Mouse (Mus musculus) MEL (cell line): ENCODE measurements around the gene Asic5. TPM values are rescaled to one million over a fixed set of nuclear protein-coding genes. Genes with fewer than 3 reads are reported as not detected.

Experiments
- DNase-seq: peaks from one replicate; pipeline ENCODE4 v3.0.0; 2011; ENCODE audit warnings: low read depth, low spot score
- H3K27ac ChIP-seq: 2 replicates; pipeline ENCODE4 v1.5.1; 2012; ENCODE audit warnings: low read depth, mild to moderate bottlenecking, control low read depth, low read length, moderate library complexity; ENCODE audit not compliant: control insufficient read depth
- H3K27me3 ChIP-seq, 2 experiments: fragments of 150-350 bp in 1 of 2; sonication (generic) in 1 of 2; 2 replicates each; pipeline ENCODE4 v1.6.1; 2012; ENCODE audit warnings: low read length in 2 of 2, mild to moderate bottlenecking in 2 of 2, improper control_type of control experiment in 1 of 2, moderate library complexity in 1 of 2; ENCODE audit not compliant: insufficient read depth in 2 of 2, control insufficient read depth in 1 of 2
- H3K36me3 ChIP-seq, 2 experiments: 2 replicates each; pipeline ENCODE4 v1.6.1; 2012 to 2014; ENCODE audit warnings: low read length in 2 of 2, improper control_type of control experiment in 1 of 2, inconsistent platforms in 1 of 2, mild to moderate bottlenecking in 1 of 2; ENCODE audit not compliant: insufficient read depth in 2 of 2, control insufficient read depth in 1 of 2
- H3K4me1 ChIP-seq, 2 experiments: fragments of 150-350 bp in 1 of 2; sonication (generic) in 1 of 2; 2 replicates each; pipeline ENCODE4 v1.6.1; 2012; ENCODE audit warnings: low read length in 2 of 2, improper control_type of control experiment in 1 of 2, mild to moderate bottlenecking in 1 of 2; ENCODE audit not compliant: insufficient read depth in 2 of 2, control insufficient read depth in 1 of 2
- H3K4me3 ChIP-seq, 2 experiments: fragments of 150-350 bp in 1 of 2; sonication (generic) in 1 of 2; 2 replicates each; pipeline ENCODE4 v1.5.1; 2012; ENCODE audit warnings: low read depth in 2 of 2, low read length in 2 of 2, mild to moderate bottlenecking in 2 of 2, moderate library complexity in 2 of 2, control low read depth in 1 of 2, improper control_type of control experiment in 1 of 2; ENCODE audit not compliant: control insufficient read depth in 1 of 2, insufficient read depth in 1 of 2
- H3K79me2 ChIP-seq: 2 replicates; pipeline ENCODE4 v1.6.1; 2012; ENCODE audit warnings: mild to moderate bottlenecking, low read length, moderate library complexity; ENCODE audit not compliant: control insufficient read depth, poor library complexity, insufficient read depth
- H3K9ac ChIP-seq: 2 replicates; pipeline ENCODE4 v1.6.1; 2012; ENCODE audit warnings: low read depth, mild to moderate bottlenecking, control low read depth, low read length, moderate library complexity; ENCODE audit not compliant: control insufficient read depth, poor library complexity, severe bottlenecking
- H3K9me3 ChIP-seq: fragments of 150-350 bp; sonication (generic); replicated peaks from 2 replicates; pipeline ENCODE4 v1.6.1; 2012; ENCODE audit warnings: mild to moderate bottlenecking, low read length, improper control_type of control experiment, moderate library complexity; ENCODE audit not compliant: insufficient read depth
- BHLHE40 ChIP-seq: IDR thresholded peaks from 2 replicates; pipeline ENCODE4 v1.6.1; 2012; ENCODE audit warnings: low read depth, mild to moderate bottlenecking, inconsistent platforms, low read length, improper control_type of control experiment, borderline replicate concordance
- CHD2 ChIP-seq: IDR thresholded peaks from 2 replicates; pipeline ENCODE4 v1.6.1; 2011; ENCODE audit warnings: low read length, improper control_type of control experiment
- CTCF ChIP-seq, 3 experiments: IDR thresholded peaks in 2 of 3; conservative IDR thresholded peaks in 1 of 3; 2 replicates each; pipeline ENCODE4 v1.5.1; 2011 to 2012; ENCODE audit warnings: low read length in 3 of 3, low read depth in 2 of 3, mild to moderate bottlenecking in 2 of 3, improper control_type of control experiment in 1 of 3, inconsistent platforms in 1 of 3, mixed read lengths in 1 of 3, moderate library complexity in 1 of 3; ENCODE audit not compliant: control insufficient read depth in 1 of 3, insufficient read depth in 1 of 3, poor library complexity in 1 of 3, severe bottlenecking in 1 of 3
- E2F4 ChIP-seq: IDR thresholded peaks from 2 replicates; pipeline ENCODE4 v1.6.1; 2011; ENCODE audit warnings: low read depth, low read length, improper control_type of control experiment, borderline replicate concordance
- ELF1 ChIP-seq: IDR thresholded peaks from 2 replicates; pipeline ENCODE4 v1.6.1; 2014; ENCODE audit warnings: low read depth, mild to moderate bottlenecking, inconsistent platforms, low read length, improper control_type of control experiment, moderate library complexity
- GABPA ChIP-seq: IDR thresholded peaks from 2 replicates; pipeline ENCODE4 v1.6.1; 2012; ENCODE audit warnings: low read depth, mild to moderate bottlenecking, inconsistent platforms, low read length, improper control_type of control experiment, moderate library complexity
- GATA1 ChIP-seq: IDR thresholded peaks from 2 replicates; pipeline ENCODE4 v1.6.1; 2011; ENCODE audit warnings: low read depth, low read length, improper control_type of control experiment
- HCFC1 ChIP-seq: IDR thresholded peaks from 2 replicates; pipeline ENCODE4 v1.6.1; 2012; ENCODE audit warnings: low read depth, mild to moderate bottlenecking, inconsistent platforms, low read length, improper control_type of control experiment, moderate library complexity
- JUND ChIP-seq: IDR thresholded peaks from 2 replicates; pipeline ENCODE4 v1.6.1; 2011; ENCODE audit warnings: low read depth, mild to moderate bottlenecking, improper control_type of control experiment, low read length
- KAT2A ChIP-seq: conservative IDR thresholded peaks from 2 replicates; pipeline ENCODE4 v1.6.1; 2012; ENCODE audit warnings: low read depth, low read length, improper control_type of control experiment, inconsistent platforms
- MAFK ChIP-seq: IDR thresholded peaks from 2 replicates; pipeline ENCODE4 v1.6.1; 2011; ENCODE audit warnings: low read depth, mild to moderate bottlenecking, low read length, improper control_type of control experiment, borderline replicate concordance
- MAX ChIP-seq: IDR thresholded peaks from 2 replicates; pipeline ENCODE4 v1.6.1; 2011; ENCODE audit warnings: low read length, improper control_type of control experiment
- MAZ ChIP-seq: IDR thresholded peaks from 2 replicates; pipeline ENCODE4 v1.6.1; 2012; ENCODE audit warnings: low read depth, mild to moderate bottlenecking, inconsistent platforms, low read length, improper control_type of control experiment
- MYB ChIP-seq: IDR thresholded peaks from 2 replicates; pipeline ENCODE4 v1.6.1; 2011; ENCODE audit warnings: mild to moderate bottlenecking, low read depth, low read length, improper control_type of control experiment
- MYC ChIP-seq: IDR thresholded peaks from 2 replicates; pipeline ENCODE4 v1.6.1; 2011; ENCODE audit warnings: low read depth, mild to moderate bottlenecking, low read length, improper control_type of control experiment, moderate library complexity
- NELFE ChIP-seq: IDR thresholded peaks from 2 replicates; pipeline ENCODE4 v1.6.1; 2011; ENCODE audit warnings: low read depth, low read length, improper control_type of control experiment
- POLR2A ChIP-seq, 2 experiments: IDR thresholded peaks; 2 replicates each; pipeline ENCODE4 v1.6.1; 2011 to 2012; ENCODE audit warnings: low read length in 2 of 2, mild to moderate bottlenecking in 2 of 2, control low read depth in 1 of 2, improper control_type of control experiment in 1 of 2, low read depth in 1 of 2, moderate library complexity in 1 of 2; ENCODE audit not compliant: control insufficient read depth in 1 of 2, insufficient read depth in 1 of 2, poor library complexity in 1 of 2
- POLR2AphosphoS2 ChIP-seq: IDR thresholded peaks from 2 replicates; pipeline ENCODE4 v1.6.1; 2011; ENCODE audit warnings: low read length, improper control_type of control experiment
- POLR2AphosphoS5 ChIP-seq: IDR thresholded peaks from 2 replicates; pipeline ENCODE4 v1.6.1; 2012; ENCODE audit warnings: low read depth, borderline replicate concordance, mild to moderate bottlenecking, inconsistent platforms, low read length, moderate library complexity, mixed read lengths
- RCOR1 ChIP-seq: IDR thresholded peaks from 2 replicates; pipeline ENCODE4 v1.6.1; 2012; ENCODE audit warnings: low read depth, mild to moderate bottlenecking, inconsistent platforms, low read length, improper control_type of control experiment
- SMC3 ChIP-seq: IDR thresholded peaks from 2 replicates; pipeline ENCODE4 v1.6.1; 2011; ENCODE audit warnings: low read depth, low read length, improper control_type of control experiment
- TBP ChIP-seq: IDR thresholded peaks from 2 replicates; pipeline ENCODE4 v1.8.0; 2011; ENCODE audit warnings: low read depth, low read length, improper control_type of control experiment
- TCF12 ChIP-seq: IDR thresholded peaks from 2 replicates; pipeline ENCODE4 v1.6.1; 2014; ENCODE audit warnings: low read depth, mild to moderate bottlenecking, inconsistent platforms, low read length, improper control_type of control experiment, moderate library complexity
- USF2 ChIP-seq, 2 experiments: IDR thresholded peaks; 2 replicates each; pipeline ENCODE4 v1.6.1; 2011 to 2012; ENCODE audit warnings: improper control_type of control experiment in 2 of 2, low read length in 2 of 2, borderline replicate concordance in 1 of 2, inconsistent platforms in 1 of 2, low read depth in 1 of 2, mild to moderate bottlenecking in 1 of 2; ENCODE audit not compliant: insufficient read depth in 1 of 2
- ZKSCAN1 ChIP-seq: IDR thresholded peaks from 2 replicates; pipeline ENCODE4 v1.6.1; 2012; ENCODE audit warnings: low read depth, mild to moderate bottlenecking, inconsistent platforms, low read length, improper control_type of control experiment, moderate library complexity
- ZMIZ1 ChIP-seq: IDR thresholded peaks from 2 replicates; pipeline ENCODE4 v1.6.1; 2012; ENCODE audit warnings: low read depth, mild to moderate bottlenecking, inconsistent platforms, low read length, improper control_type of control experiment, moderate library complexity
- polyA plus RNA-seq, 2 experiments: library from polyadenylated mRNA; stranded (reverse) in 1 of 2; unstranded in 1 of 2; fragments of >175 nt in 1 of 2; fragments of >200 nt in 1 of 2; gene quantifications; 2 replicates each; pipeline versions ENCODE4 v1.2.1 to v1.2.4; 2012; ENCODE audit warnings: low replicate concordance in 2 of 2, low read depth in 1 of 2; ENCODE audit not compliant: insufficient read length in 2 of 2, insufficient read depth in 1 of 2, missing spikeins in 1 of 2
- total RNA-seq: library from RNA; depleted of rRNA; stranded (reverse); fragments of 300-350 nt; gene quantifications from 2 replicates; pipeline ENCODE4 v1.2.3, GENCODE M21; 2012

The Asic5 gene
- total and polyA plus RNA-seq, 3 experiments, result not detected

GRCm38 (mm10) chr3:81943097-81943496 is 39.0 kb upstream of the Asic5 start:
- H3K27ac ChIP-seq, result no peak overlapping the region
- H3K4me3 ChIP-seq, result no peak overlapping the region
- no peaks in the 10 kb centered on the region for H3K27me3 ChIP-seq
- no peak overlapping the region for H3K9ac ChIP-seq
- DNase-seq, result no peak
- no peaks in the 10 kb centered on the region for H3K4me1 ChIP-seq
- H3K9me3 ChIP-seq, result no peaks in the 10 kb centered on the region
- TF ChIP-seq ELF1, result no peak
- TF ChIP-seq JUND, result no peak
- TF ChIP-seq ZKSCAN1, result no peak
- TF ChIP-seq CTCF (IDR thresholded peaks at IDR 0.05 in 2 of 3, conservative IDR thresholded peaks at IDR 0.05 in 1 of 3; ENCODE audit: control insufficient read depth in 1 of 3, insufficient read depth in 1 of 3, low read depth in 2 of 3, low read length in 3 of 3, poor library complexity in 1 of 3, severe bottlenecking in 1 of 3), result no peak
- no peak for TF ChIP-seq POLR2AphosphoS5
- TF ChIP-seq HCFC1, result no peak
- TF ChIP-seq BHLHE40, result no peak
- TF ChIP-seq NELFE, result no peak
- no peak for TF ChIP-seq MYC
- no peak for TF ChIP-seq SMC3
- no peak for TF ChIP-seq MAFK
- no peak for TF ChIP-seq CHD2
- TF ChIP-seq, all 39 proteins: peak for 0
- no peaks in the 10 kb centered on the region for H3K36me3 ChIP-seq
- H3K79me2 ChIP-seq, result no peaks in the 10 kb centered on the region

GRCm38 (mm10) chr3:81944851-81945393 is 37.2 kb upstream of the Asic5 start:
- H3K9me3 ChIP-seq, result no peaks in the 10 kb centered on the region
- no peak overlapping the region for H3K4me3 ChIP-seq
- H3K27me3 ChIP-seq, result no peaks in the 10 kb centered on the region
- no peaks in the 10 kb centered on the region for H3K79me2 ChIP-seq
- H3K4me1 ChIP-seq, result no peaks in the 10 kb centered on the region
- H3K27ac ChIP-seq, result no peak overlapping the region
- no peak overlapping the region for H3K9ac ChIP-seq
- TF ChIP-seq GATA1 (no peak), POLR2AphosphoS2 (no peak), KAT2A (no peak), E2F4 (no peak), GABPA (no peak), MYB (no peak), MYC (no peak), ZMIZ1 (no peak), ZKSCAN1 (no peak), TBP (no peak), USF2 (IDR thresholded peaks at IDR 0.05; ENCODE audit: borderline replicate concordance in 1 of 2, insufficient read depth in 1 of 2, low read depth in 1 of 2, low read length in 2 of 2) (no peak), TCF12 (no peak), HCFC1 (no peak), POLR2A (IDR thresholded peaks at IDR 0.05; ENCODE audit: control insufficient read depth in 1 of 2, insufficient read depth in 1 of 2, low read depth in 1 of 2, low read length in 2 of 2, poor library complexity in 1 of 2) (no peak), RCOR1 (no peak), MAZ (no peak), JUND (no peak), NELFE (no peak), MAX (no peak)
- TF ChIP-seq, all 39 proteins: peak for 0
- no peaks in the 10 kb centered on the region for H3K36me3 ChIP-seq
- no peak for DNase-seq
